Mouse (Mus musculus): ENCODE measurements around the gene Spon2.

DNA sequence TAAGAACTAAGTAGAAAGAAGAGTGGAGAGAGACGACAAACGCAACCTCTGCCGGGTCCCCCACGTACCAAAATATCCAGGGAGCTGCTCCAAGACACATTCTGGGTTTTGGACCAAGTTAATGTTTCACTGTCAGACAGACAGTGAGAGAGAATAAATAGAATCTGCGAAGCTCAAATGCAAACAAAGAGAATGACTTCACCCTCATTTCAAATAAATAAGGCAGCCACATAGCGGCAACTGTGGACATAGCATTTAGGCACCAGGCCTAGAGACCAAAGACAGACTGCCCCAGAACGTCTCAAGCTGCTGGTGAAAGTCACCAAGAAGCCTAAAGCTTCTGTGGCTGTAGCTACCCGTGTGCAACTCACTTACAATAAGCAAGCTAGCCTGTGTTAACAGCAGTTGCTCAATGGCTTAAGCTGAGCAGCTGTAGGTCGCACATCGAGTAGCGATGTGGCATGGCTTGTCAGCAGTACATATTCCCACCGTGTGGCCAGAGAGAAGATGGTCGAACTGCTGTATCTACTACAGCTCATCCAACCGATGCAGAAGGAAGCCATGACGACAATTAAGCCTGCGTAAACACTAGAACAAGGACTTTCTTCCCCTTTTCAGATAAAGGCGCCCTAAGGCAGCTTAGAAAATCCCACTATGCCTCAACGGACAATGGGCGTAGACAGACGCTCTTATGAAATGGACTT, 643 bp upstream of the Spon2 start:
- TF ChIP-seq POLR2AphosphoS5 (IDR thresholded peaks at IDR 0.05; ENCODE audit: insufficient replicate concordance, low read depth, low read length) (no peak), CTCF (IDR thresholded peaks at IDR 0.05; ENCODE audit: low read depth, low read length) (no peak), GATA1 (IDR thresholded peaks at IDR 0.05; ENCODE audit: borderline replicate concordance, low read length) (no peak)

All from G1E (cell line).